ENCODE assay signal across 8 mouse cellular contexts in the genomic region with DNA sequence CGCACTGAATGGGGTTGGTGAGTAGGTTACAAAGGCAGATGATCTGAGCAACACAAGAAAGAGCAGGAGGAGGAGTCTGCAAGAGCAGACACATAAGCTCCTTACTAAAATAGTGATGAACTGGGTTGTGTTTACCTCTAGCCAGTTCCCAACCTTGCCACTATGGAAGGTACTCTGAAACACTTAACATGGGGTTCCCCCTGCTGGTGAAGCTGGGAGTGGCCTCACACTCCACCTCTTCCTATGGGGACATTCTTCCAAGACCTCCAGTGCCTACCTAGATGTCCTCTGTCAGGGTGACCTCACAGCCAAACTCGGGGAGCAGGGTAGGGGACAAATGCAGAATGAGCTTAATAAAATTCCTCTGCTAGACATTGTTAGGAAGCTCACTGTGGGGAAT.
A peak's percentile ranks its signal among the peaks of the same experiment; 100 is the strongest.
DNase-seq lines count a peak whose midpoint lies in the region; ATAC-seq and TF ChIP-seq lines count a peak whose summit lies in the region.

No protein-coding gene starts in this region.

- H3K27me3 ChIP-seq in C2C12 (ENCODE audit: control insufficient read depth, insufficient read depth, insufficient read length): no peaks in the 10 kb centered on the region
- H3K27me3 ChIP-seq in kidney, embryonic 14.5 days (ENCODE audit: control insufficient read depth, insufficient read depth, low read length): no peaks in the 10 kb centered on the region
- no peaks in the 10 kb centered on the region for H3K27me3 ChIP-seq in liver, postnatal 0 days (ENCODE audit: insufficient read depth, low read length)

- peak; percentile 24 for TF ChIP-seq CTCF in C2C12 (IDR thresholded peaks at IDR 0.05; ENCODE audit: control insufficient read depth, insufficient read depth, insufficient read length)
- peak; percentile 70 for TF ChIP-seq CTCF in liver, postnatal 0 days (IDR thresholded peaks at IDR 0.05; ENCODE audit: low read depth)

- H3ac ChIP-seq in C2C12 (ENCODE audit: control insufficient read depth, insufficient read length, low read depth): no peak overlapping the region

- DNase-seq in adrenal gland, adult 8-10 months: peak; percentile 32
- peak; percentile 45 for DNase-seq in embryo, embryonic 9.5 days (ENCODE audit: extremely low spot score)
- DNase-seq in liver, postnatal 0 days: peak; percentile 52
- DNase-seq in right cerebral cortex, adult 2 months (ENCODE audit: low spot score in 2 of 2): peak; percentile 84 to 86

- no peaks in the 10 kb centered on the region for H3K36me3 ChIP-seq in C2C12 (ENCODE audit: control insufficient read depth, insufficient read depth)
- no peaks in the 10 kb centered on the region for H3K36me3 ChIP-seq in kidney, embryonic 14.5 days (ENCODE audit: control insufficient read depth, insufficient read depth, low read length)
- no peaks in the 10 kb centered on the region for H3K36me3 ChIP-seq in liver, postnatal 0 days (replicated peaks; ENCODE audit: insufficient read depth, low read length)

- H3K79me2 ChIP-seq in C2C12 (ENCODE audit: control insufficient read depth, insufficient read depth): no peaks in the 10 kb centered on the region

- no peaks in the 10 kb centered on the region for H3K79me3 ChIP-seq in C2C12 (ENCODE audit: low read depth)

- H3K9me3 ChIP-seq in kidney, embryonic 14.5 days (ENCODE audit: control insufficient read depth, low read length): no peaks in the 10 kb centered on the region
- H3K9me3 ChIP-seq in liver, postnatal 0 days (ENCODE audit: low read length): no peaks in the 10 kb centered on the region

- no peak overlapping the region for H3K4me3 ChIP-seq in C2C12 (ENCODE audit: insufficient read depth, poor library complexity, severe bottlenecking)
- H3K4me3 ChIP-seq in kidney, embryonic 14.5 days (ENCODE audit: low read length): no peak overlapping the region
- H3K4me3 ChIP-seq in liver, postnatal 0 days (ENCODE audit: low read depth, low read length): no peak overlapping the region

- ATAC-seq in granulocyte monocyte progenitor cell, adult 5-6 weeks (replicated peaks; ENCODE audit: poor library complexity, severe bottlenecking): peak; percentile 80
- ATAC-seq in kidney, embryonic 14.5 days (ENCODE audit: low FRiP score, low TSS enrichment): peak; percentile 71; the same call in 1 of the 2 replicates
- ATAC-seq in liver, postnatal 0 days: no peak
- ATAC-seq in inflammation-experienced regulatory T-cells, adult 6 months: no peak

- H3K4me1 ChIP-seq in kidney, embryonic 14.5 days (ENCODE audit: control insufficient read depth, insufficient read depth, low read length): no peaks in the 10 kb centered on the region
- no peaks in the 10 kb centered on the region for H3K4me1 ChIP-seq in liver, postnatal 0 days (ENCODE audit: insufficient read depth)

- TF ChIP-seq EP300 in liver, postnatal 0 days (IDR thresholded peaks at IDR 0.05; ENCODE audit: low read depth): no peak

- no peak overlapping the region for H3K27ac ChIP-seq in kidney, embryonic 14.5 days (ENCODE audit: low read depth, low read length)
- no peak overlapping the region for H3K27ac ChIP-seq in liver, postnatal 0 days (ENCODE audit: low read depth)

- WGBS in kidney, embryonic 14.5 days: 64% methylated on average over 2 of the region's 2 CpGs
- WGBS in liver, postnatal 0 days (ENCODE audit: insufficient replicate concordance): 51% methylated on average over 2 of the region's 2 CpGs

- H3K4me2 ChIP-seq in kidney, embryonic 14.5 days (replicated peaks; ENCODE audit: low read depth, low read length): no peak overlapping the region
- H3K4me2 ChIP-seq in liver, postnatal 0 days (ENCODE audit: low read depth, low read length): no peak overlapping the region

- H3K9ac ChIP-seq in kidney, embryonic 14.5 days (ENCODE audit: low read depth, low read length): no peak overlapping the region
- no peak overlapping the region for H3K9ac ChIP-seq in liver, postnatal 0 days (replicated peaks)

TF ChIP-seq in C2C12, 6 proteins besides CTCF, POLR2A, EP300 and RAD21:
- TF ChIP-seq CEBPB (IDR thresholded peaks at IDR 0.05; ENCODE audit: low read depth): no peak
- no peak for TF ChIP-seq MYOG (IDR thresholded peaks at IDR 0.05; ENCODE audit: control insufficient read depth, extremely low read depth, insufficient read length)
- TF ChIP-seq MYOD1 (IDR thresholded peaks at IDR 0.05; ENCODE audit: control insufficient read depth, insufficient read length, low read depth): no peak
- no peak for TF ChIP-seq MAX (IDR thresholded peaks at IDR 0.05)
- no peak for TF ChIP-seq FOSL1 (IDR thresholded peaks at IDR 0.05; ENCODE audit: insufficient read depth, low read length, poor library complexity, severe bottlenecking)
- TF ChIP-seq USF1 (IDR thresholded peaks at IDR 0.05; ENCODE audit: low read depth): no peak

Comparison
In these comparisons a context has a peak if more than half of its experiments do, and no peak if none do; other contexts are left out.
1. DNase-seq: peak in every context shown above with its lines; median percentile 85 in right cerebral cortex, adult 2 months; 52 in liver, postnatal 0 days; 45 in embryo, embryonic 9.5 days; 32 in adrenal gland, adult 8-10 months.
2. ATAC-seq: peak in granulocyte monocyte progenitor cell, adult 5-6 weeks (single experiment) and kidney, embryonic 14.5 days (single experiment); none in liver, postnatal 0 days (single experiment) and inflammation-experienced regulatory T-cells, adult 6 months (single experiment).